Mouse (Mus musculus) left cerebral cortex, postnatal 4 days (tissue): Measurements from ENCODE around the gene Hira. TPM values are rescaled to one million over a fixed set of nuclear protein-coding genes. Genes with fewer than 3 reads are reported as not detected.
"Not testable (repeated sequence)": the region's sequence is repeated elsewhere in the genome, so short reads cannot be mapped to it uniquely, and the experiment has no call there.

Experiments
- DNase-seq: peaks from one replicate; pipeline ENCODE4 v3.0.0-alpha.2; 2022
- intact Hi-C: fragments of 180-260 bp; cut with DNase I; formaldehyde crosslinking; loops from one replicate; pipeline ENCODE4 v1.15.1; 2025
- total RNA-seq, 2 experiments: library from RNA; stranded (reverse); gene quantifications; 2 replicates each; pipeline ENCODE4 v1.2.3; 2021

Gene Hira
- total RNA-seq, 2 experiments from 2014 or later = 133 to 134 TPM

GRCm38 (mm10) chr16:18916064-18916463, 39.2 kb downstream of the Hira start:
- intact Hi-C loops = no loop called here
- DNase-seq = no peak

DNA sequence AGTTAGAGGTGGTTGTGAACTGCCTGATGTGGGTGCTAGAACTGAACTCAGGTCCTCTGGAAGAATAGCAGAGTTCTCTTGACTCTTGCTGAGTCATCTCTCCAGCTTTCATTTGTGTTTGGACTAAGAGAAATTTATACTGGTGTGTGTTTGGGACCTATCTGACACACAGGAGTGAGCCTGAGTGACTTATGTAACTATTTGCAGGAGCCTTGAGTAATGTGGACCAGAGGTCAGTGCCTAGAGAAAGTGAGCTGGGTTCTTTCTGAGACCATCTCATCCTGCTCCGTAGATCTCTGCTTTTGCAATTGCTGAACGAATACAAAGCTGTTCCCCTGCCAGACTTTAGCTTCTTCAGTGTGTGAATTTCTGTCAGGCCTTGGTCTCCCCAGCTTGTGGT, 44.9 kb downstream of the Hira start:
- intact Hi-C loops = no loop called here
- DNase-seq = no peak

DNA sequence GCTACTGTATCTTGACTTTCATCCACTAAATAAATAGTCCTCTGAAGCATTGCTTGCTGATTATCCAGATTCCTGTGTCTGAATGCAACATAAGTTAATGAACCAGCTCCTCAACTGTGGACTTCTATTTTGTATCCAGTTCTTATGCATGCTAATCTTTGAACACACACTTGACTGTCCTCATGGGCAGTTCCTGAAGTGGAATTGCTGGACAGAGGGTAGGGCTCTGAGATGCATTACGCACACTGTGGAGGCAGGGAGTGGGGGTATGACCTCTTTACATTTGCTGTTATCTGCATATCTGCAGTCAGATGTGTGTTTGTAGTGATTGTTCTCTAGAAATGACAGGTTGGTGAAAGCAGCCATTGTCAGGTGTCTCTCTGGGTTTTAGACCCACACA, 51.1 kb downstream of the Hira start:
- intact Hi-C loops = no loop called here

GRCm38 (mm10) chr16:18938321-18939082, 61.7 kb downstream of the Hira start:
- intact Hi-C loops = no loop called here
- DNase-seq = no peak

More for the DNA sequence above, 51.1 kb downstream of the Hira start:
- DNase-seq = no peak

GRCm38 (mm10) chr16:18943906-18944305, 67.1 kb downstream of the Hira start:
- DNase-seq = no peak
- intact Hi-C loops = no loop called here

DNA sequence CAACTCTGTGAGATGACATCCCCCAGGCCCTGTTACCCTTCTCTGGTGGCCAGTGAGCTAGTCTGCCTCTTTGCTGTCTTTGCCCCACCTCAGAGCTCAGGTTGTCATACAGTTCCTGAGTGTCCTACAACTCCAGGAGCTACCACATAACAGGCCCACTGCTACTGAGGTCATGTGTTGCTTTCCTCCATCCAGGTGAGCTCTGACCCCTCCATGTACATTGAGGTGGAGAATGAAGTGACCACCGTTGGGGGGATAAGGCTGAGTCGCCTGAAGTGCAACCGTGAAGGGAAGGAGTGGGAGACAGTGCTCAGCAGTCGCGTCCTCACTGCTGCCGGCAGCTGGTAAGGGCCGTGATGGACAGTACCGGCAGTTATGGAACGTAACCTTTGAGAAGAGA, 72.1 kb downstream of the Hira start:
- intact Hi-C loops = no loop called here
- no peak for DNase-seq

DNA sequence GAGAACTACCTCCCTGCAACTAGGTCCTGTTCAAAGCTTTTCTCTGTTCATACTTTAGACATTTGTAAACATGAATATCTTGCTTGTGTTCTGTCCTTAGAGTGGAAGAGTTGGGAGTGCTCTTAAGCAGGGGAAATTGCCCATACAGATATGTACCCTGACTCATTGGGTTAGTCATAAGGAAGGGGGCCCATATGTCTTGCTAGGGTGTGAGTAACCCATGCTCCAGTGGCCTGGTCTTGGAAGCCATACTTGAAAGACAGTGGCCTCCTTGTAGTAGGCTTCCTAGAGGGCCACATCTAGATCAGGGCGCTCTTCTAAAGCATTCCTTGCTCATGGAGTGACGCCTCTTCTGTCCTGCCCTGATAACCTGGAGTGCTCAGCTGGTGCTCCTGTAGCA, 73.5 kb downstream of the Hira start:
- intact Hi-C loops = no loop called here
- no peak for DNase-seq

- DNase-seq = no peak
- intact Hi-C loops = no loop called here
Measured at GRCm38 (mm10) chr16:18952813-18953212, 76.0 kb downstream of the Hira start.

- intact Hi-C loops = no loop called here
Measured at GRCm38 (mm10) chr16:18955070-18955469, 78.2 kb downstream of the Hira start.

DNA sequence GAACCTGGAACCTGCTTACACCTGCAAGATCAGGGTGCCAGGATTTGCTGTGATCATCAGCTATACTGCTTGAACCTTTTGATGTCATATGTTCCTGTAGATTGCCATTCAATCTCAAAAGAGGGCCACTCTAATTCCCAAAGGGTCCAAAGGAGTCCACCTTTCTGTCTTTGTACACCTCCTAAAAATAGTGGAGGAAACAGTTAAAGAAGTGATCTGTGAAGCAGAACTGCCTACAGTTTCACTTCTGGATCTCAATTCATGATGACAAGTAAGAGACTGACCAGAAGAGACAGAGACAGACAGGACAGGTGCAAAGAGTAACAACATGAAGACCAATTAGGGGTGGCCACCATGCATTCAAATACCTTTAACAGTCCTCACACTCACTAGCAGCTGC, 86.6 kb downstream of the Hira start:
- DNase-seq = no peak
- intact Hi-C loops = no loop called here

More at GRCm38 (mm10) chr16:18955070-18955469, 78.2 kb downstream of the Hira start:
- no peak for DNase-seq

DNA sequence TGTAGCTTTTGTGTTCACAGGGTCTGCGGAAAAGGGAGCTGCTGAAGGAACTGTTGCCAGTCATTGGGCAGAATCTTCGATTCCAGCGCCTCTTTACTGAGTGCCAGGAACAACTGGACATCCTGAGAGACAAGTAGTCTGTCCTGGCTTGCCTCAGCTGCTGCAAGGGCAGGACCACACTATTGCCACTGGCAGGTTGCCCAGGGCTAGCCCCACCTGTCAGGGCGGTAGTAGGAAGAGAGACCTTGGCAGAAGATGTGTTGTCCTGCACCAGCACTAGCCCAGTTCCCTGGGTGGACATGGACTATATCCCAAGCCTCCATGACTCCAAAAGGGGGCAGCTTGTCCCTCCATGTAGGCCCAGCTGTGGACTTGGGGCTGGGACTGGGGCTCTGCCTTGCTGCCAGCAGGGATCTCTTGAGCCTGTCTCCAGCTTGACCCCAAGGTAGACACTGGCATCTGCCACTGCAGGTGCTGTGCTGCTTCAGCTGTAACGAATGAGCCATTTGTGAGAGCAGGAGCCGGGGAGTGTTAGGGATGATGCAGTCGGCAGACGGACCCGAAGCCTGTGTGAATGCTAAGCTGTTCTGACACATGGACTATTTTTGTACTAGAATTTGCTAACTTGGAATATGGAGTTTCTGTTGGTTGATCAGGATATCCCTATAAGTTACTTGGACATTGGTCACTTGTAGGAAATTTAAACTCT, 92.7 kb downstream of the Hira start:
- DNase-seq = peak; percentile 5
- intact Hi-C loops = no loop called here

DNA sequence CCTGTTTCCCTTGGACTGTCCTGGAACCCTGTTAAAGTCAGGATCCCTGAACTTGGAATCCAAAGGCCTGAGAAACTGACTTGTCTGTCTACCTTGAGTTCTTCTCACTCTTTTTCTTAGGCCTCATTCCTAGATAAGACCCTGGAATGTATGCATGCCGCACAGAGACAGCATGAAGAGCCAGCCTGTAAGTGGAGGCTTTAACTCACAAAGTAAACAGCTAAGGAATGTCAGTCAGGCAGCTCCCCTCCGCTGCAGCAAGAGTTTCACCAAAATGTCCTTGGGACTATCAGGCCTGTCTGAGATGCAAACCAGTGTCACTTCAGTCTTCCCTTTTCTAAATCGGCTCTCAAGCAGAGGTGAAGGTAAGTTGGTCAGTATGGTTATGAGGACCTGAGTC, 94.0 kb downstream of the Hira start:
- intact Hi-C loops = no loop called here

GRCm38 (mm10) chr16:18975665-18976064, 98.8 kb downstream of the Hira start:
- intact Hi-C loops, DNase-seq: not testable (repeated sequence)

More for the DNA sequence above, 94.0 kb downstream of the Hira start:
- no peak for DNase-seq

DNA sequence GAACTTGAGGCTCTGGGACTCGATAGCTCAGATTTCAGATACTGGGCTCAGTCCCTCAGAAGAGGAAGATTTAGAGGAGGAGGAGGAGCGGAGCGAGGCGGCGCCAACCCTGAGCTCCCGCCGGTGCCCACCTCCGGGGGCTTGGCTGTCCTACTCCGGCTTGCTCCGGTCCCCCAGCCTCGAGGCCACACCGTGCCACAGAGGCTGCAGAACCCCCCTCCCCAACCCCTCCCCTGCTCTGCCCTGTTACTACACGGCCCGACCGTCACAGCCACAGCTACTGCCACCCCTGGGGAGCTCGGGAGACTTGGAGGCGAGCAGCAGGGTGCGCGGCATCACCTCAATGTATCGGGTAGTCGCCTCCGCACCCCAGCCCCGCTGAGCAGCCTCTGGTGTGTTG, 99.5 kb downstream of the Hira start:
- intact Hi-C loops = no loop called here
- DNase-seq = no peak

GRCm38 (mm10) chr16:18986381-18986780, 109.5 kb downstream of the Hira start:
- no peak for DNase-seq
- intact Hi-C loops = no loop called here

- intact Hi-C loops = no loop called here
- no peak for DNase-seq
Measured at GRCm38 (mm10) chr16:18986860-18987259, 110.0 kb downstream of the Hira start.

GRCm38 (mm10) chr16:19002610-19003389, 126.0 kb downstream of the Hira start:
- intact Hi-C loops, DNase-seq: not testable (repeated sequence)

DNA sequence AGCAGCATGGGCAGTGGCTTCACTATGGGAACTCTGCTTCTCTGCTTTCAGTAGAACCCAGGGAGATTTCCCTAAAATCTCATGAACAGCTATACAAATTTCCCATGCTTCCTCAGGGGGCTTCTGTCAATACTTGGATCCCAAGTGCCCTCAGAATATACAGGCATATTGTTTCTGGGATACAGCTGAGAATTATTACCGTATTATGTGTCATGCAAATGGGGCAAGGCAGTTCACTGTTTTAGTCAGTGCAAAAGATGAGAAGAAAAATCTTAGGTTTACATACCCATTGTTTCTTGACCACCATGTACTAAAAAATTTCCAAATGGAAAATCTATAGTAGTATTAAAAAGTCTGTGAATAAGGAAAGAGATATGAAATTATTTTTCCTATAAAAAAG, 126.9 kb downstream of the Hira start:
- intact Hi-C loops = no loop called here
- no peak for DNase-seq

DNA sequence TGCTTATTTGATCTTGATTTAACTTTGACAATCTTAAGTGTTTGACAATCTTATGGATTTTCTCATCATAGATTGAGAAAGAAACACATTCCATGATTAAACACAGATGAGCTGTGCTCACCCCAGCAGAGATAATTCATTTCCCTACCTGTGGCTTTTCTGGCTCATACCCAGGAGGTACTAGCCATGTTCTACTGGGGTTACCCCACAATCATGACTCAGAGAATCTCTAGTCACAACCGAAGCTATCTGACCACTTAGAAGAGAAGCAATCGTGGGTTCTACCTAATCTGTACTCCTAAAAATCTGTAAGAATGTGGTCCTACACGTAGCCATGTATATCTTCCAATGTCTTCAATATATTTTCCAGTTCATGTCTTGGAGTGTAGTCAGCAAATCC, 128.5 kb downstream of the Hira start:
- intact Hi-C loops = no loop called here
- no peak for DNase-seq

DNA sequence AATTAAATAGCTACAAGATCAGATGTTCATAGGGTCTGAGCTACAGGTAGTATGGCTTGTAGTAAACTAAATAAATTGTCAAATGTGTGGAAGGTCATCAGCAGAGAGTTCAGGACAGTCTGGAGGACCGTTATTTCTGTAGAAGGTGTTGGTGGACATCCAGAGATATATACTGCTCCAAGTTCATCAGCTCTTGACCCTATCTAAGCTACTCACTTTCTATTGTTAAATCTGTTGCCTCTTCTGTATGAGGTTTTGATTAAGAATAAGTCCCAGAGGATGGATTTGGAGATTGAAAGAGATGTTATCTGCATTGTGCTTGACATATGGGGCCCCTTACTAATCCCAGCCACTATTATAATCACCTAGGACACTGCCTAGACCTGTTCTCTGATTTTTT, 129.9 kb downstream of the Hira start:
- DNase-seq = no peak
- intact Hi-C loops = no loop called here

DNA sequence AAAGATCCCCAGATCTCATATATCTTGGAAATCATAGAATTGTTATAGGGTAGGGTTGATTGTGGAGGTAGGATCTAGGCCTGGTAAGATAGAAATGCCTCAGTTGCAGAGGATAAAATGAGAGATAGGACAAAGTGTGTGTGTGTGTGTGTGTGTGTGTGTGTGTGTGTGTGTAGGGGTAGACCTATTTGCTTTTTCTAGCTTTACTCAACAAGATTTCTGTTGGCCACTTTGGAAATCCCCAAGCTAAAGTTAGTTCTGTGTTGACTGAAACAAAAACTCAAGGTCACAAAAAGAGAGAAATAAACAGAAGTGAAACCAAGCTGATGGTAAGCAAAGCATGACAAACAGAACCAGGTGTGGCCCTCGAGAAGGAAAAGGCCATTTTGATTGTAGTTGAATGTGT, 130.4 kb downstream of the Hira start:
- intact Hi-C loops, DNase-seq: not testable (repeated sequence)
